Mouse (Mus musculus): ENCODE results near the gene Olfr1373.

Olfr1373 gene

GRCm38 (mm10) chr11:52105503-52105902 lies 39.8 kb downstream of the Olfr1373 start:
- DNase-seq = no peak

DNA sequence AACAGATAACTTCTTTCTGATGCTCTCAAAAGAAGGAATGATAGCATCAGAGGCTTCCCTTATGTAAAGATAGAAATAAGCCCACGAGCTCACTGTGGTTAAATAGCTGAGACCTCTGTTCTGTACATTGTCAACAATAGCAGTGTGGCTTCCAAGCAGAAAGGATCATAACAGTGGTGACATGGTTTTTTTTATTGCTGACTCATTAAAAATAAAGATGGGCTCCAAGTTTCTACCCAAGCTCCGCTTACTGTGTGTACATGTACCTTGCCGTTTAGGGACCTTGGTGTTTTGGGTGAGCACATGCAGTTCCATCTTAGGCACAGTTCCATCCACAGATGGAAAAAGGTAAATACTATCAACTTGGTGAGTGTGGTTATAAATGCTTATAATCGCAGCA lies 42.4 kb downstream of the Olfr1373 start:
- DNase-seq = no peak

DNA sequence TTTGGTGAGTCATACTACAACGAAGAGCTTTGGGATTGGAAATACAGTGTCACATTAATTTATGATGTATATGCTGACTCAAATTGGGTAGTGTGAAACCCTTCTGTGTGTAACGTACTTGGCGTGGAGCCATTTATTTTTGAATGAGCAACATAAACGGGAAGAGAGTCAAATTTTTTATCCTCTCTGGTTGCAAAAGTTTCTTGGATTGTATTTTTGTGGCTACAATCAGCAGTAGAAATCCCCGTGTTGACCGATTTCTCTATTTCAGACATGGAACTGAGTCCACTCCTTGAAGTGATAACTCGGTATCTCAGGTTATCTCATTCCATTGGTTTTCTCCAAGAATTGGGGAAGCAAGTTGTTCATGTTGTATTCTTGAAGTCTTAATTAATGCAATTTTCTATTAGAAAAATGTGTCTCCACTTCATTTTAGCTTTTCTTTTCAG lies 45.5 kb downstream of the Olfr1373 start:
- DNase-seq = no peak

GRCm38 (mm10) chr11:52099031-52099761 lies 46.1 kb downstream of the Olfr1373 start:
- peak; percentile 70 for DNase-seq

GRCm38 (mm10) chr11:52098398-52098946 lies 46.9 kb downstream of the Olfr1373 start, which contains the start of gene Ppp2ca:
TSS of gene Ppp2ca (plus strand) at chr11:52098681.
- DNase-seq = peak; percentile 96

- no peak for DNase-seq
Measured at GRCm38 (mm10) chr11:52097596-52097995, 47.7 kb downstream of the Olfr1373 start.

- no peak for DNase-seq
Measured at GRCm38 (mm10) chr11:52097016-52097415, 48.3 kb downstream of the Olfr1373 start.
